Mouse (Mus musculus) adrenal gland (tissue): ENCODE data around the gene Kmt5a.

Experiments used
- intact Hi-C: fragments of 180-260 bp; cut with DNase I; formaldehyde crosslinking; loops from one replicate; pipeline ENCODE4 v1.15.1; 2025
- long read RNA-seq, 2 experiments: library from polyadenylated mRNA; unstranded; transcript quantifications; one replicate each; pipeline ENCODE4 v2.0.0; 2020; ENCODE audit warnings: borderline replicate concordance in 1 of 2; ENCODE audit not compliant: insufficient replicate concordance in 1 of 2

The Kmt5a gene
- long read RNA-seq, experiment 1, partial matches to known transcripts: 10 of 17 reads
- long read RNA-seq, experiment 1, other reads (novel, unspliced or antisense): 5 of 17 reads
- long read RNA-seq, experiment 2, partial matches to known transcripts: 7 of 17 reads
- long read RNA-seq, experiment 2, other reads (novel, unspliced or antisense): 6 of 17 reads

GRCm38 (mm10) chr5:124439447-124440093 lies at the start of gene Kmt5a:
Kmt5a (plus strand) TSS chr5:124439930.
- intact Hi-C loops: no loop called here

- intact Hi-C loops: loop anchor here (10.0 kb wide), 1 partner anchor 658 kb away; no protein-coding TSS in a partner anchor
These were observed 47.3 kb upstream of the Kmt5a start for GRCm38 (mm10) chr5:124392412-124392811.

- intact Hi-C loops: loop anchor here (10.0 kb wide), 1 partner anchor 659 kb away; no protein-coding TSS in a partner anchor
These were observed 46.0 kb upstream of the Kmt5a start for GRCm38 (mm10) chr5:124393726-124394125.

GRCm38 (mm10) chr5:124410808-124411207 lies 28.9 kb upstream of the Kmt5a start:
- intact Hi-C loops: no loop called here

- intact Hi-C loops: no loop called here
These were observed 27.6 kb upstream of the Kmt5a start for GRCm38 (mm10) chr5:124412163-124412562.

GRCm38 (mm10) chr5:124418903-124419302 lies 20.8 kb upstream of the Kmt5a start:
- intact Hi-C loops: no loop called here

GRCm38 (mm10) chr5:124421786-124422185 lies 17.9 kb upstream of the Kmt5a start:
- intact Hi-C loops: loop anchor here (5.0 kb wide), 1 partner anchor 54 kb away; no protein-coding TSS in a partner anchor

- intact Hi-C loops: loop anchor here (5.0 kb wide), 1 partner anchor 57 kb away; no protein-coding TSS in a partner anchor
These were observed 15.5 kb upstream of the Kmt5a start for GRCm38 (mm10) chr5:124424200-124424722.

- intact Hi-C loops: loop anchor here (5.0 kb wide), 1 partner anchor 58 kb away; no protein-coding TSS in a partner anchor
These were observed 14.9 kb upstream of the Kmt5a start for GRCm38 (mm10) chr5:124424723-124425411.

GRCm38 (mm10) chr5:124425412-124426259 lies 14.1 kb upstream of the Kmt5a start, which contains the start of gene Sbno1:
Sbno1 (minus strand) TSS chr5:124426001.
- intact Hi-C loops: loop anchor here (2.0 kb wide), 1 partner anchor 115 kb away; the partner anchor contains the start of gene Tmed2

- intact Hi-C loops: loop anchor here (2.0 kb wide), 1 partner anchor 114 kb away; the partner anchor contains the start of gene Tmed2
These were observed 13.2 kb upstream of the Kmt5a start for GRCm38 (mm10) chr5:124426475-124427071.

GRCm38 (mm10) chr5:124432398-124433012 lies 7.2 kb upstream of the Kmt5a start:
- intact Hi-C loops: loop anchor here (5.0 kb wide), 1 partner anchor 55 kb away; no protein-coding TSS in a partner anchor

- intact Hi-C loops: loop anchor here (5.0 kb wide), 1 partner anchor 54 kb away; no protein-coding TSS in a partner anchor
These were observed 6.7 kb upstream of the Kmt5a start for GRCm38 (mm10) chr5:124433048-124433447.

GRCm38 (mm10) chr5:124438229-124438628 lies 1.5 kb upstream of the Kmt5a start:
- intact Hi-C loops: no loop called here

GRCm38 (mm10) chr5:124438746-124439145 lies 984 bp upstream of the Kmt5a start:
- intact Hi-C loops: no loop called here

GRCm38 (mm10) chr5:124440094-124440701 lies 468 bp downstream of the Kmt5a start:
- intact Hi-C loops: no loop called here

GRCm38 (mm10) chr5:124442628-124443027 lies 2.9 kb downstream of the Kmt5a start:
- intact Hi-C loops: no loop called here

- intact Hi-C loops: no loop called here
These were observed 4.5 kb downstream of the Kmt5a start for GRCm38 (mm10) chr5:124444208-124444607.
